Mouse (Mus musculus) Patski (cell line): Measurements from ENCODE around the gene Naip6. TPM values are rescaled to one million over a fixed set of nuclear protein-coding genes. Genes with fewer than 3 reads are reported as not detected.
"Not testable (repeated sequence)": the region's sequence is repeated elsewhere in the genome, so short reads cannot be mapped to it uniquely, and the experiment has no call there.

ENCODE experiments used
- ATAC-seq: fragments of 100-300 bp; one replicate; pipeline ENCODE4 v1.8.0; 2021
- CTCF ChIA-PET: fragments of 350-600 bp; sonication (Branson Sonifier 250); formaldehyde crosslinking; loops from one replicate; lab custom pipeline; 2022; ENCODE audit warnings: inconsistent platforms; lab: Charles Lee
- POLR2A ChIA-PET: fragments of 350-600 bp; sonication (Branson Sonifier 250); formaldehyde crosslinking; loops from one replicate; lab custom pipeline; 2022; ENCODE audit warnings: antibody characterized with exemption, inconsistent platforms; lab: Charles Lee
- DNase-seq: peaks from one replicate; pipeline ENCODE4 v3.0.0-alpha.2; 2011; ENCODE audit warnings: low read depth, low spot score
- H3K27me3 ChIP-seq: fragments of 371-371 bp; one replicate; pipeline ENCODE4 v1.5.1; 2021
- CTCF ChIP-seq: fragments of 100-300 bp; IDR thresholded peaks from one replicate; pipeline ENCODE4 v1.5.1; 2021
- in situ Hi-C: fragments of 300-500 bp; cut with MboI; formaldehyde crosslinking; loops from 3 replicates; pipeline ENCODE4 v1.11.1; 2018; ENCODE audit warnings: low pct_unique_long_range_greater_than_20kb, mixed read lengths
- polyA plus RNA-seq: library from polyadenylated mRNA; unstranded; gene quantifications from one replicate; pipeline ENCODE4 v1.2.3, GENCODE M21; 2021

Gene Naip6
- 0.21 TPM for polyA plus RNA-seq

DNA sequence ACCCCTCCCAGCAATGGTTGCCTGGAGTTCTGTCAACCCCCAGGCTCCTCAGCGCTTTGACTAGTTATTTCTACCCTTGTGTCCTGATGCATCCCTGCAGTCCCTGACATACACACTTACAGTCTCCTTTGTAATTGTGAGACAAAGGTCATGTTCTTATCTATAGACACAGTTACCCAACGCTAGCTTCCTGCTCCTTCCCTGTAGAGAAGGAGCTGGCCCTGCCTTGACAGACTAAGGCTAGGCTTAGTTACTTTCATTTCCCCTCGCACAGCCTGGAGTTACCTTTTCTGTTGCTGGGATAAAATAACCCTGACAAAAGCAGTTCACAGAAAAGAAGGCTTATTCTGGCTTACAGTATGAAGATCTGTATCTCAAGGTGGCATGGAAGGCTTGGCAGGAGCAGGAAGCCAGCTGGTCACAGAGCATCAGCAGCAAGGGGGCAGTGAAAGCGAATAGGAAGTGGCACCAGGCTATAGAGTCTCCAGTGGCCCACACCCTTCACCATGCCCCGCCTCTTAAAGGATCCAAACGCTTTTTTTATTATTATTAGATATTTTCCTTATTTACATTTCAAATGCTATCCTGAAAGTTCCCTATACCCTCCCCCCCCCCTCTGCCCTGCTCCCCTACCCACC, at the start of gene Naip6:
Naip6 (minus strand) TSS at position 419 of the 638 bp plus-strand sequence.
- CTCF ChIA-PET, POLR2A ChIA-PET, H3K27me3 ChIP-seq, DNase-seq, in situ Hi-C loops, ATAC-seq: not testable (repeated sequence)

- in situ Hi-C loops, POLR2A ChIA-PET, DNase-seq, H3K27me3 ChIP-seq, CTCF ChIA-PET, ATAC-seq: not testable (repeated sequence)
Observed at GRCm38 (mm10) chr13:100352315-100352714, 34.8 kb upstream of the Naip6 start.

GRCm38 (mm10) chr13:100349510-100350173, 32.2 kb upstream of the Naip6 start:
- DNase-seq, H3K27me3 ChIP-seq, POLR2A ChIA-PET, ATAC-seq, CTCF ChIA-PET: not testable (repeated sequence)
- in situ Hi-C loops, result loop anchor here (10.0 kb wide), 1 partner anchor 55 kb away; no protein-coding TSS in a partner anchor

- peaks cover 15% of the 10 kb centered on the region for H3K27me3 ChIP-seq
- POLR2A ChIA-PET, result no interaction called here
- in situ Hi-C loops, result loop anchor here (10.0 kb wide), 1 partner anchor 47 kb away; no protein-coding TSS in a partner anchor
- DNase-seq (no peak), ATAC-seq (no peak)
- CTCF ChIA-PET, result no interaction called here
- no peak for TF ChIP-seq CTCF
Observed at GRCm38 (mm10) chr13:100341822-100342221, 24.3 kb upstream of the Naip6 start.

DNA sequence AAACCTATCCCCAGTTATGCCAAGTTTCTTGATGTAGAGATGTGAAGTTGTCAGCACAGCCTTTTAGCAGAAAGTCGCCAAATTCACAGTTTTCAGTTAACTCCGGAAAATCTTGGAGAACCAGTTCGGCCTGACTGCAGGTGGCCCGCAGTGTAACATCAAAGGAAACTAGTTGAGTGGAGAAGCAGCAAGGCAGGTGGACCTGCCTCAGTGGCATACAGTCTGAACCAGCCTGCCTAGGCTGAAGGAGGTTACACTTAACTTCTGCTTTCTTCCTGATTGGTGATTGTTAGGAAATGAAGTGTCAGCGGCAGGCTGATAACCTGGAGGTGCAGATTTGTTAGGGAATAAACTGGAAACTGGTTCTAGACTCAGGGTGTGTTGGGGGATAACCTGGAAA, 14.3 kb upstream of the Naip6 start:
- CTCF ChIA-PET, POLR2A ChIA-PET, in situ Hi-C loops, ATAC-seq, DNase-seq, H3K27me3 ChIP-seq: not testable (repeated sequence)

DNA sequence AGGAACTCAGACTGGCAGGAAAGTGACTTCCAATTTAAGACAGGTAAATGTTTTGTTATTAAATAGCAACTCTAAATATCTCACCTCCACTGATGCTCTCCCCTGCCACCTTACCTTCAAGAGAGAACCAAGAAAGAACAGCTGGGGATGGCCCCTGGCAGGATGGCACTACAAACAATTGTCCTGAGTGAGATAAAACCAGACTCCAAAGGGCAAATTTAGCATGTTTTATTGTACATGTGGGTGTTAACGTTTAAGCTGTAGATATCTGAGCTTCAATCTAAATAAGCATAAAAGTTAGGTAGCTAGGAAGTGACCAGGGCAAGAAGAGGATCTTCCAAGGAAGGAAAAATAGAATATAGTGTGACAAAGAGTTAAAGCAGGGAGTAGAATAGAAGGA, 11.4 kb upstream of the Naip6 start:
- in situ Hi-C loops, H3K27me3 ChIP-seq, ATAC-seq, POLR2A ChIA-PET, CTCF ChIA-PET, DNase-seq: not testable (repeated sequence)

DNA sequence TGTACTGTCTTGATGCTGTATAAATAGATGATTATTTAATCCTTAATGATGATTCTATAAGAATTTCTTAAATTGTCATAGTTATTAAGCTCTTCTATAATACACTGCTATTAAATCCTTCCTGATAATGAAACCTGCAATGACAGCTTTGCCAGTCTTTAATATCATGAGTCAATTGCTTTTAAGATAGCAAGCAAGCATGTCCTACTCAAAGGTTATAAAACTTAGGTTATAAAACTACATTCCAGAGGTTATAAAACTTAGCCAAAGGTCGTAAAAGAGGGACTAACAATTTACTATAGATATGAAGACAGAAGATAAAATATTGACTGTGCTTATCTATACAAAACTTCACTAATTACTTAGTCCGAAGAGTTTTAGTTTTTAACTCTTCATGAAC, 10.6 kb upstream of the Naip6 start:
- H3K27me3 ChIP-seq, in situ Hi-C loops, POLR2A ChIA-PET, CTCF ChIA-PET, ATAC-seq, DNase-seq: not testable (repeated sequence)

DNA sequence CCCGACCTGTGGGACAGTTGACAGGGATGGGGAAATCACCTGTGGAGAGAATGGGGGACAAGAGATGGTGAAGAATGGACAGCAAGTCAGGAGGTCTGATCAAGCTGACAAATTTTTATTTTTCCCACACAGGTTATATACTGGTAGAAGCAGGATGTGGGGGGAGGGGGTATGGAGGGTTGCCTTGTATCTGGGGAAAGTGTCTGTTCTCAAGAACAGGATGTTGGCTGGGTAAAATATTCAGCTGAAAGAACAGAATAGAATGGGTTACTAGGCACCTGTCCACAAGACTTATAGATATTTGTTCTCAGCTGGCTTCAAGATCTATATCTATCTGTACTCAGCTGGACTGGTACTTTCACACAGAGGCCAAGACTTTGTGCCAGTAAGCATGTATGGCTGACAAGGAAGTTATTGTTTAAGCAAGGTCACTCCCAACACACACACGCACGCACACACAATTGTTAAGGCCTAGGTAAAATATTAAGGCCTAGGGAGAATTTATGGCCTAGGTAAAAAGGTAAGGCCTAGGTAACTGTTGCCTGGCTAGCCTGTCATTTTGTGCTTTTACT, 4.9 kb upstream of the Naip6 start:
- in situ Hi-C loops, POLR2A ChIA-PET, ATAC-seq, DNase-seq, CTCF ChIA-PET, H3K27me3 ChIP-seq: not testable (repeated sequence)

GRCm38 (mm10) chr13:100284611-100285010, 32.9 kb downstream of the Naip6 start:
- DNase-seq (no peak), ATAC-seq (no peak)
- POLR2A ChIA-PET, result no interaction called here
- CTCF ChIA-PET, result no interaction called here
- TF ChIP-seq CTCF, result no peak
- H3K27me3 ChIP-seq, result no peaks in the 10 kb centered on the region
- in situ Hi-C loops, result no loop called here

- ATAC-seq, H3K27me3 ChIP-seq, POLR2A ChIA-PET, DNase-seq, CTCF ChIA-PET, in situ Hi-C loops: not testable (repeated sequence)
Observed at GRCm38 (mm10) chr13:100271474-100272132, 45.9 kb downstream of the Naip6 start.

GRCm38 (mm10) chr13:100256996-100257395, 60.5 kb downstream of the Naip6 start:
- H3K27me3 ChIP-seq, DNase-seq, ATAC-seq, POLR2A ChIA-PET, in situ Hi-C loops, CTCF ChIA-PET: not testable (repeated sequence)

GRCm38 (mm10) chr13:100255925-100256324, 61.5 kb downstream of the Naip6 start:
- POLR2A ChIA-PET, H3K27me3 ChIP-seq, in situ Hi-C loops, ATAC-seq, CTCF ChIA-PET, DNase-seq: not testable (repeated sequence)

DNA sequence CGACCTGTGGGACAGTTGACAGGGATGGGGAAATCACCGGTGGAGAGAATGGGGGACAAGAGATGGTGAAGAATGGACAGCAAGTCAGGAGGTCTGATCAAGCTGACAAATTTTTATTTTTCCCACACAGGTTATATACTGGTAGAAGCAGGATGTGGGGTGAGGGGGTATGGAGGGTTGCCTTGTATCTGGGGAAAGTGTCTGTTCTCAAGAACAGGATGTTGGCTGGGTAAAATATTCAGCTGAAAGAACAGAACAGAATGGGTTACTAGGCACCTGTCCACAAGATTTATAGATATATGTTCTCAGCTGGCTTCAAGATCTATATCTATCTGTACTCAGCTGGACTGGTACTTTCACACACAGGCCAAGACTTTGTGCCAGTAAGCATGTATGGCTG, 65.6 kb downstream of the Naip6 start:
- in situ Hi-C loops, ATAC-seq, POLR2A ChIA-PET, DNase-seq, H3K27me3 ChIP-seq, CTCF ChIA-PET: not testable (repeated sequence)

DNA sequence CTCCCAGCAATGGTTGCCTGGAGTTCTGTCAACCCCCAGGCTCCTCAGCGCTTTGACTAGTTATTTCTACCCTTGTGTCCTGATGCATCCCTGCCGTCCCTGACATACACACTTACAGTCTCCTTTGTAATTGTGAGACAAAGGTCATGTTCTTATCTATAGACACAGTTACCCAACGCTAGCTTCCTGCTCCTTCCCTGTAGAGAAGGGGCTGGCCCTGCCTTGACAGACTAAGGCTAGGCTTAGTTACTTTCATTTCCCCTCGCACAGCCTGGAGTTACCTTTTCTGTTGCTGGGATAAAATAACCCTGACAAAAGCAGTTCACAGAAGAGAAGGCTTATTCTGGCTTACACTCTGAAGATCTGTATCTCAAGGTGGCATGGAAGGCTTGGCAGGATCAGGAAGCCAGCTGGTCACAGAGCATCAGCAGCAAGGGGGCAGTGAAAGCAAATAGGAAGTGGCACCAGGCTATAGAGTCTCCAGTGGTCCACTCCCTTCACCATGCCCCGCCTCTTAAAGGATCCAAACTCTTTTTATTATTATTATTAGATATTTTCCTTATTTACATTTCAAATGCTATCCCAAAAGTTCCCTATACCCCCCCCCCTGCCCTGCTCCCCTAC, 70.5 kb downstream of the Naip6 start:
- CTCF ChIA-PET, result not testable (repeated sequence)

More for the DNA sequence above, 70.5 kb downstream of the Naip6 start:
- DNase-seq, POLR2A ChIA-PET, ATAC-seq, H3K27me3 ChIP-seq, in situ Hi-C loops: not testable (repeated sequence)
